Mouse (Mus musculus): ENCODE measurements around the gene Pla2g4a.

Pla2g4a gene

DNA sequence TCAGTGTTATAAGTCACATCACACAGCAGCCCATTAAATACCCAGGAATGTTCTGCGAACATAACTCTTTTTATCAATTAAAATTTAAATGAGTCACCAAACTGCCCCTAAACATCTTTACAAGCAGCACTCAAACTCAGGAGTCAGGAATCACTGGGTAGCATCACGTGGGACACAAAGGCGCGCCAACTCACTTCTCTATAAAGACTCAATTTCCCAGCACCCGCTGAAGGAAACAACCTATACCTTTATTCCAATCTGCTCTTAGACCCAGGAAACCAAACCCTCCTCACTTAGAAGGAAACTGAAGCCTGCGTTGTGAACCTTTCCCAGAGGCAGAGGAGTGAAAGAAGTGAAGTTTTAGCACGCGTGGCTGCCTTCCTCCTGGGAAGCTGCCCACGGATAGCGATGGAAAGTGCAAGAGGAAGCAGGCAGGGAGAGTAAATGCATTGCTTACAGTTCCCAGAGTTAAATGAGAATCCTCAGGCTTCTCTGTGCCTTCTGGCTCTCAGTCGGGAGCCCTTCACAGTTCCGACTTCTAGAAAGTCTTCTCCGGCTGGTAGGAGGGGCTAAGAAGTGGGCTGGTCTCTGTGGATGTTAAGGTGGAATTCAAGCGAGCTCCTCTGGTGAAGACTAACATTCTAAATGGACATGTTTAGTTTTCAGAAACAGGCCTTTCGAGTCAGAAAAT lies at the start of gene Pla2g4a:
Gene Pla2g4a, minus strand, starts transcription at position 557 of the 691 bp plus-strand sequence.
- DNase-seq (ENCODE audit: low read depth, low spot score): no peak

DNA sequence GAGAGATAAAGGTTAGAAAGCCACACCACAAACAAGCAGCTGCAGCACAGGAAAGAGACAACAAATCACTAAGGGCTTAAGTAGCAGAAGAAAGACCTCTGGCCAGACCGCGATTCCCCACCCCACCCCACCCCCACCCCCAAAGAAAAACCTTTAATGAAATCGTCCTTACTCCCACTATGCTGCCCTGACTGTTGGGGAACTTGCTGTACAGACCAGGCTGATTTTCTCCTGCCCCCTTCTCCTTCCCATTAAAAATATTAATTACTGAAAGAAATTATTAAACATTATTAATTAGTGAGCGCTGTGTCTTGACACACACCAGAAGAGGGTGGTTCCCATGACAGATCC lies 49.5 kb upstream of the Pla2g4a start:
- no peak for DNase-seq (ENCODE audit: low read depth, low spot score)

DNA sequence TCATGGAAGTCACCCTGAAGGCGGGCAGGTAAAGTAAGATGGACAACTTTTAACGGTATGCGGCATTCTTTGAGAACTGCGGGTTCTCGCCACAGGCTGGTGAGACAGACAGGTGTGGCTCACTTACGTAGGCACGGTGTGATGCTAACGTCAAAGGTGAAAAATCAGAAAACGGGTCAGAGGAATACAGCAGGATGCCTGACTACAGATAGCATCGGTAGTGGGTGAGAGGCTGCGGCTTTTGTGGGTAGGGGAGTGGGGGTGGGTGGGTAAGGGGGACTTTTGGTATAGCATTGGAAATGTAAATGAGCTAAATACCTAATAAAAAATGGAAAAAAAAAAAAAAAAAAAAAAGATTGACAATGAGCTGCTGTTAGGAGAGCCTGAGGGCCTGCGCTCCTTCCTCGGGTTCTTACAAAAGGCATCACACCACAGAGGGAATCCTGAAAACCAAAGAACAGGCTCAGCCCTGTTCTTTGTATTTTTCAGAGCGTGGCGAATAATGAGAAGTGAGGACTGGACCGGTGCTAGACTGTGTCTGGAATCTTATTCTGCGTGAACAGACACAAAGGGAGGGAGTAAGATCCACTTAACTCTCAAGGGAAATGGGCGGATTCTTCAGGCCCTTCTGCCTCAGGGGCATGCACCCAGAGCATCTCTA lies 49.0 kb upstream of the Pla2g4a start:
- no peak for DNase-seq (ENCODE audit: low read depth, low spot score)

DNA sequence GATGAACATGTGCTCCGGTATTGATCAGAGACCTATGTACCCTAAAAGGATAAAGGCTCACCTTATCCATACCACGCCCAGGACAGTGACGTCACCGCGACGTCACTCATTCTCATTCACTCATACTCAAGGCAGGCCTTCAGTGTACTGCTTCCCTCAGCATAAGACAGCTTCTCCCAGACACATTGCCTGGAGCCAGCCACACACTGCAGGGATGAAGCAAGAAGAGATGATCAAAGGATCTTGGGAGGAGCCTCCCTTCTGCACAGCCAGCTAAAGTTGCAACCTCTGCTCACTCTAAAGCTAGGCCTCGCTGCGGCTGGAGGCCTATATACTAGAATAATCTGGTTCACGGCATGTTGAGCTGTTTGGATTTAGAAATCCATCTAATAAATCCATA lies 48.0 kb upstream of the Pla2g4a start:
- no peak for DNase-seq (ENCODE audit: low read depth, low spot score)

DNA sequence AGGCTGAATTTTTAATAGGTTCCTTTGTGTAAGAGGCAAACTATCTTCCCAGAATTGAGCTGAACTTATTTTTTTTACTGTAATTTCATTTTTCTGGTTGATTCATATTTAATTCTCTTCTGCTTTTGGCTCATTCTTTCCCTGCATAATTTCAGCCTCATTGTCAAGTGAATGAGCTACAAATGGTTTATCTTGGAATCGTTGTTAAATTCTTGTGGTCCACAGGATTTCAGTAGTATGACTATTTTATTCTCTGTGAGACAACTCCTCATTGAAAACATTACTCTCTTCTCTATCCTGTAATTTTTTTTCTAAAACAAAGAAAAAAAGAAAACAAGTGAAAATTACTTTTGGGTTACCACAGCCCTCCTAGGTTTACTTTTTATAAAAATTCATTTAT lies 14.5 kb upstream of the Pla2g4a start:
- no peak for DNase-seq (ENCODE audit: low read depth, low spot score)

DNA sequence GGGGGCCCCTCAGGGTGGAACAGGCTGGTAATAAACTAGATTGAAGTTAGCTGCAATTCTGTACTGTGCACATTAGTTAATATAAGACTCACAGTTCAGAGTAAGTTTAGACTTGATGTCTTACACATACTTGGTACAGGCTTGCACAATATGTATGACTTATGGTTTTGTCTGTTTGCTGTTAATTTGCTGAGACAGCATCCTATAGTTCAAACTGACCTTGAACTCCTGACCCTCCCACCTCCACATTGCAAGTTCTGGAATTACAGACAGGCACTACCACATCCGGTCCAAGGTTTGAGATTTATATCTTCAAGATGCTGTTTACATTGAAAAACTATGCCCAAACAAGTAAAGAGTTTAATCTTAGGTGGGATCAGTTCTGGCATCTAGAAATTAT lies 4.7 kb upstream of the Pla2g4a start:
- no peak for DNase-seq (ENCODE audit: low read depth, low spot score)

DNA sequence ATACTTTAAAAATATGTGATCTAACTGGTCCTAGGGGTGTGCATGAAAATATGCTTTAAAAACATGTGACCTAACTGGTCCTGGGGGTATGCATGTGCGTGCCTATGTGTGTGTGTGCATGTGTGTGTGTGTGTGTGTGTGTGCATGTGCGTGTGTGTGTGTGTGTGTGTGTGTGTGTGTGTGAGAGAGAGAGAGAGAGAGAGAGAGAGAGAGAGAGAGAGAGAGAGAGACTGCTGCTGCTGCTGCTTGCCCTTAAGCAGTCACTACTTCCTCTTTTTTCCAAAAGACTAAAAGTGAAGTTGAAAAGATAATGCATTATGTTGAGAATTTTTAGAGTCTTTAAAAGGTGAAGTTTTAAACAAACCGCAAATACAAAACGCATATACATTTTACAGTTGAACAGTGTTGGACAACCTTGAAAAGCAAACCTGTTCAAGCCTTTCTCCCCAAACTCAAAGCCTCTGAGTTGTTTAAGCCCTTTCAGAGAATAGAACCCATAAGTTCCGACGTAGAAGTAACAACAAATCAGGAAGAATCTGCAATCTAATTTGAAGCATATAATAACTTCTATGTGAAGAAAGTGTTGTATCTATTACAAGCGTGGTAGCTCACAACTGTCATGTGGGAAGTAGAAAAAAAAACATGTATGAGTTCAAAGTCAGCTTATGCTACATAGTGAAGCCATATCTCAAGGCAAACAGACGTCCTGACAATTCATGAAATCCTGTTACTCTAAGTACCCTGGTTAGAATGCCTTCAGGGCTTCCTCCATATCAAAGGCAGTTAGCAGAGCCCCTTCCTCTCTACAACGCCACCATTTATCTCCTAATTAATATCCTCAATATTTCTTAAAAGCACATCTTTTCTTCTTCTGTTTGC lies 574 bp upstream of the Pla2g4a start:
- no peak for DNase-seq (ENCODE audit: low read depth, low spot score)

DNA sequence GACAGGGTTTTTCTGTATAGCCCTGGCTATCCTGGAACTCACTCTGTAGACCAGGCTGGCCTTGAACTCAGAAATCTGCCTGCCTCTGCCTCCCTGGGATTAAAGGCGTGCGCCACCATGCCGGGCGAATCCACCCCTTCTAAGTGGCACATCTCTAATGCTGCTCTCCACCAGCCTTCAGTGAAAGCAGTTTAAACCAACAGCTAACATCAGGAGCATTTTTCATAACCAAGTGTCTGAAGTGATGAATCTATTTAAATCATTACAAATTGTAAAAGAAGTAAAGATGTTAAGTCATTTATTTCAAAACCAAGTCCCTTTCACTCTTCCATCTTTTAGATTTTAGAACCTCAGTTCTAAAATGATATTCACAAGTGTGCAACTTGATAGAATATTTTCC lies 839 bp downstream of the Pla2g4a start:
- DNase-seq (ENCODE audit: low read depth, low spot score): no peak

DNA sequence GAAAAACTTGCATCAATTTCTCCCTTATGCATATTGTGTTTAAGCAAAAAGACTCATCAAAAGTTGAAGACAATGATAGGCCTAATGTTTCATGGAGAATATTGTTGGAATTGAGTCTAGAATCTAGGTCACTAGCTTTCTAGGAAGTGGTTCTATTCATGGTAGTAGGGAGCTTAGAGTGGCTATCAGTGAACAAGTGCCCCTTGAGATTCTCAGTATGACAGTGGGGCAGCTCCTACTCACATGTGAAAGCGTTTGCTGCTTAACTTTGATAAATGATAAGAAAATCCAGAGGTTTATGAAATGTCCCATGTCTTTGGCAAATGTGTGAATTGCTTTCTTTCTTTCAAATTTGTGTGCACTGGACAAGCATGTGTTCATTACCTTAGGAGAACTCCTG lies 2.0 kb downstream of the Pla2g4a start:
- DNase-seq (ENCODE audit: low read depth, low spot score): no peak

DNA sequence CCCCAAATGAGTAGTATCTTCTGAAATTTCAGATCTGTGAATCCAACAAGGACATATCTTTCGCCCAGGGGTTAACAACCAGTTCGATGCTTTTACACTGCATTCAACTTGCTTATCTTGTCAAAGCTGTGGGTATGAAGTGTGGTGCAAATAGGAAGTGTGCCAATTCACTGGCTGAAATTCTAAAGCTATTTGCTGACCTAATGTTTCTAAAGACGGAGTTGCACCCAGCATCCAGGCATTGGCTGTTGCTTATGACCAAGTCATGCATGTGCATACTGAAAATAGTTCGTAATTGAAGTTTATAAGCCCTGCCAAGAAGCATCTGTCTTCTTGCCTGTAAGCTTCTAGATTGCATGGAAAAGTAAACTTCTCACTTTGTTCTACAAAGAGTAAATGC lies 5.6 kb downstream of the Pla2g4a start:
- no peak for DNase-seq (ENCODE audit: low read depth, low spot score)

DNA sequence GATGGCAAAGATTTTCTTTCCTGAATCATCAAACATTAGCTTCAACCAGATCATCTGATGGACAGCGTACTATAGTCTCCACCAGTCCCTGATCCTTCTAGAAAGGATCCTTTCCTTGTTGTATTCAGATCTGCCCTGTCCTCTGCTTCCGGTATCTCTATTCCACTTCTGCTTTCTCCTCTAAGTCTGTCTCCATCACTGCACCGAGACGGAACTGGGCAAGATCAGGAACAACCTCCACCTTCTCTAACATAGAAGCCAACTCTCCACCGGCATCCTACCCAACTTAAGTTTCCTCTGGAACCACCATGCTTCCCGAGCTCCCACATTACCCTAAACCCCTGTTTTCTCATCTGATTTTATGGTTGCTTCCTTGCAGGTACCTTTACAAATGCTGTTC lies 7.1 kb downstream of the Pla2g4a start:
- DNase-seq (ENCODE audit: low read depth, low spot score): no peak

DNA sequence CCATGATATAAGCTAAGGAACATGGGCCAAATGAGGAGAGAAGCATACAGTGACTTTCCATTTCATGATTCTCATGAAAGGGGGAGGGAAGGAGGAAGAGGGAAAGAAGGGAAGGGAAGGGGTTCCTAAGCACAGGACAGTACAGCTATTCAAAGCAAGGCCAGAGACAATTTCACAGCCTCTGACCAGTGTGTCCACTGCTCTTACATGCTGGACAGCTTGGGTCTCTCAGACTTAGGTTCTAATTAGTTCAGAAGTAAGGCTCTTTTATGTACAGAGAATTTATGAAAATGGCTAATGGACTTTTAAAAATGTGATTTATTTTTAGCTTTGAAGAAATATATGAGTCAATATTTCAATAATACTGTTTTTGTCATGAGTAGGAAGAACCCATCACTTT lies 9.0 kb downstream of the Pla2g4a start:
- DNase-seq (ENCODE audit: low read depth, low spot score): no peak

DNA sequence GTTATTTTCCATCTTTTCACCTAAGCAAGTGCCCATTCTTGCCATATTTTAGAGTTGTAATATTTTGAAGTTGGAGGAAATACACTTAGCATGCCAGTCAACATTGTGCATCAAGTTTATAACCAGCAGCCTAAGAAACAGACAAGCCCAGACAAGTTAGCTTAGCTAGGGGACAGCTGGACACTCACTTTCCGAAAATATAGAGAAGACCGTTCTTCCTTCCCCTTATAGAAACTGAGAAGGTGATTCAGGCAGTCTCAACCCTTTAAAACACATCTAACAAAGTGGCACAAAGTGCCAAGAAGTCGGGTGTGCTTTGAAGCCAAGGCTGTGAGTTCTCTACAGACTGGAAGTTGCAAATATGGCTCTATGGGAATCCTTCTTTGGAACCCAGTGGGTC lies 10.4 kb downstream of the Pla2g4a start:
- DNase-seq (ENCODE audit: low read depth, low spot score): no peak

DNA sequence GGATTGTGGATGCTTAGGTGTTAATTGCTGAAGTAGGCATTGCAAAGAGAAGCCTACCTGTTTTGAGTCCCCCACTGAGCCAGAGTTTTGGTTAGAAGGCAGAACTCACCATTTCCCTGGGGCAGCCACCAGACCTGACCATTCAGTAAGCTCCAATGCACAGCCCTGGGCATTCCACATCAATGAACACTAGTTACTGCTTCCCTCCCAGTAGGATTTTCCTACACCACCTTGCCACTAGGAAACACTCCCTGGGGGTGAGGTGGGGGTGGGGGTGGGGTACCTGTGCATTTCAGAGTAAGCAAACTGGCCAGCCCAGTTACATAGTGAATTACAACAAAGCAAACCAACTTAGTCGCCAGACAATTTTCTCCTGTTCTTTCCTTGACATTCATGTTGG lies 10.8 kb downstream of the Pla2g4a start:
- no peak for DNase-seq (ENCODE audit: low read depth, low spot score)

DNA sequence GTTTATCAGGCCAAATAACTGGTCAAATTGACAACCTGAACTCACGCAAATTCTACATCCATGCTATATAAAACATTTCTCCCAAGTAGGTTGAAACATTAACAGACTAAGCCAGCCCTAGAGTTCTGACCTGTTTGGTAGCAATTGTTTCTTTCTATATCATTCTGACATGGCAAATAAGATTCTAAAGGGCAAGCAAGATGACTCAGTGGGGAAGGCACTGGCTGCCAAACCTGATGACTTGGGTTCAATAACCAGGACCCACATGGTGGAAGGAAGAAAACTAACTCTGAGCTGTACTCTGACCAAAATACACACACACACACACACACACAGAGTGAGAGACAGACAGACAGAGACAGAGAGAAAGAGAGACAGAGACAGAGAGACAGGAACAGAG lies 11.8 kb downstream of the Pla2g4a start:
- DNase-seq (ENCODE audit: low read depth, low spot score): no peak

DNA sequence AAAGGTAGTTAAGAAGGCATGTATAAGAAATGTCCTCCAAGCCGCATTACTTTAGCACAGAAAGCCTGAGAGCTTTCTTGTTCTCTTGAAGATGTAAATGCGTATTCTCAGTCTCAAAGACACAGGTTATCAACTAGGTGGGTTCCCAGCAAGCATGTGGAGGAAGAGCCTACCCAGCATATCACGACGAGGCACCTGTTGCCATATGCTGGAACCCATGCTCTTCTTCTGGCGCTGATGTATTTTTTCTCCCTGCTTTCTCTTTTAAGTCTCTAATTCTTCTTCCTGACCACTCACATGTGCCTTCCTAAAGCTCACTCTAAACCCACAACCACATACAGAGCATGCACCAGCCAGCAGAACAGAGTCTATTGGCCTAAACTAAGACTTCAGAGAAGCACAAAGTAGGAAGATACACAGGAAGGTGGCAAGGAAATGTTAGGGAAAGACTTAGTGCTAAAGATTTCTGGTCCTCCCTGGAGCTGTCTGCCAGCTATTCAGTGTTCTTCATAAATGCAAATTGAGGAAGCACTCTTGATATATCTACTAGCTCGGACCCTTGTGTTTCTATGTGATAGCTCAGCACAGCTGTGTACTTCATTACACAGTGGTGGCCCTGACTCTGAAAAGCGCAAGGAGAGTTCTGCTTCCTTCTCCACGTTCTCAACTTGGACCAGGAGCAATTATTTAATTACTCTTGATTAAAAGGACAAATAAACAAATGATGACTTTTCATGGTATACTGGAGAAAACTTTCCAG lies 12.8 kb downstream of the Pla2g4a start:
- DNase-seq (ENCODE audit: low read depth, low spot score): no peak

DNA sequence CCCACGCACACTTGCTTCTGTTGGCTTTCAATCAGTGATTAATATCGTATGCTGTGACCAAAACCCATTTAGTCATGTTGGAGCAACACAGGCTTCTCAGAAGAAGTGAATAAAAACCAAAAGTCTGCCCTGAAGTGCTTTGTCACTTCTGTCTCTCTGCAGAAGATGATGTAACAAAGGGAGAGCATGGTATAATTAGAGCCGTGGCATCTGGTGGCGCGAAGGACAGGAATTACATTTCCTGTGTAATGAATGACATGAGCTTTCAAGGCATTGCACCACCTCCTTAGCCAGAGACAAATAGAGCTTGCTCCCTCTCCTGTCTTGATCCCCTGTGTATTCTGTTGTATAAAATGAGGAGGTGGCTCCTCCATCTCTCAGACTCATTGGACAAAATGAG lies 14.1 kb downstream of the Pla2g4a start:
- DNase-seq (ENCODE audit: low read depth, low spot score): no peak

DNA sequence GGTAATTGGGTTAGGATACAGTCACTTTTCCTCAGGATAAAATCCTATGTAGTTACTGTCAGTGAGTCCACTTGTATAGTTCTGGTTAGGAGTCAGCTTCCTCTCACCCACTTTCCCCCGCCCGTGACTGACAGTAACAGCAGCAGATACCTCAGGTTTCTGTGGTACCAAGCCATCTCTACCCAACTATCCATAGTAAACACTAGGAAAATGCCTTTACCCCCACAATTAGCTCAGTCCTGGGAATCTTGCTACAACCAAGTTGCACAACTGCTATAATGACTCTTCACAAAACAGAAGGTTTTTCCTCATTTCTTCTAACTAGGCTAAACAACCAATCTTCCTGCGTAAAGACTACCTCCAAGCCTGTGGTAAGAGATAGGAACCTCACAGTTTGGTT lies 14.7 kb downstream of the Pla2g4a start:
- no peak for DNase-seq (ENCODE audit: low read depth, low spot score)

DNA sequence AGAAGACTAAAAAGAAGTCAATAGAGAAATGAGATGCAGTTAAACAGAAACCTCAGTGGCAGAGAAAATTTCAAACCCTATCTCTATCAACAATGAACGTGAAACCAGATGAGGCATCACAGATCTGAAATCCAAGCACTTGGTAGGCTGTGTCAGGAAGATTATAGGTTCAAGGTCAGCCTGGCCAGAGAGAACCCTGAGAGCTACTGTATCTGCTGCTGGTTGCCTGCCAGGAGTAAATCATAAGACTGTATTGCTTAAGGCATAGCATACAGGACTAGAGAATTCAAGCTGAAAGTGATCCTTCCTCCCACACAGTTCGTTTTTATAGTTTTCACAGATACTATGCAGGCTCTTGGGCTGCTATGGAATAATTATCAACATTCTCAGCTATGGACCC lies 17.5 kb downstream of the Pla2g4a start:
- no peak for DNase-seq (ENCODE audit: low read depth, low spot score)

DNA sequence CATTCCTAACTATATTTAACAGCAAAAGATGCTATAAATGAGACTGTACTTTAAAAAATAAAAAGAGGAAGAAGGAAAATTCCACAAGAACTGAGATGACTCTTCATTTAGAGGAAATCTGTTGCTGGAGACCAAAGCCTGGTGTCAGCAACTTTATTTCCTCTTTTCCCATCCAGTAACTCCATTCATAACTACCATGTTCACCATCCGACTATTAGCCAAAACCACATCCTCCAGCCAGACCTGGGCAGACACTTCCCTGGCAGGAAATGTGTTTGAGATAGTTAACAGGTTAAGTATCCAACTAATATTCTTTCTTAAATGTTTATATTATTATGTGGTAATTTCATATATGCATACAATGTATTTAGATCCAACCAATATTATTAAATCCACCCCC lies 20.8 kb downstream of the Pla2g4a start:
- no peak for DNase-seq (ENCODE audit: low read depth, low spot score)

DNA sequence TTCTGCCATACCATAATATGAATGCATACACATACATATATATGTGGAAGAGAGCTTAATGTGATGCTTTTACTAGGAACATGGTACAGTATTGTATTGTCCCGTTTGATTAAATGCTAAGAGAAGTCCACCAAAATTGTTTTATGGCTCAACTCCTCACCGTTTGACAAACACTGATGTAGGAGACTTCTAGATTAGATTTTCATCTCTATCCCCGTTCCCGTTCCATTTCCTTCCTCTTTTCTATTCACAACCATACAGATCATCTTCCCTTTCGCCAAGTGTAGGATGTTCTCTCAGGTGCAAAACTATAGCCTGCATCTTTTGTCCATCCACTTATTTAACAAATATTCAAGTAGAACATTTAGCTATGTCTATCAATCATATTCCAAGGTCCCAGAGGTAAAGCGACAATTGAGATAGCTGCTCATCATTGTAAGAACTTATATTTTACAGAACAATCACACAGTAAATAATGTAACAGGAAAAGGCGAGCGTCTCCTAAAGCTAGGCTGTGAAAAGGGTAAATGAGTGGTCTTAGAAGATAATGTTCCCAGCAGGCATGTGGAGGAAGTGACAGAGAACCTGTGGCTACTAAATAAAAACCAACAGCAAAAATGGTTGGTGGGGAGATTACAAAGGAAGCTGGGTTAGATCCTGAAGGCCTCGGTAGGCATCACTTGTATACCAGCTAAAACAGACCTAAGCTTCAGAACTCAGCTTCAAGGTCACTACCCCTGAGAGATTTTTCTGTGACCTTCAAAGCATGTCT lies 21.6 kb downstream of the Pla2g4a start:
- DNase-seq (ENCODE audit: low read depth, low spot score): no peak
